In the genomic region with DNA sequence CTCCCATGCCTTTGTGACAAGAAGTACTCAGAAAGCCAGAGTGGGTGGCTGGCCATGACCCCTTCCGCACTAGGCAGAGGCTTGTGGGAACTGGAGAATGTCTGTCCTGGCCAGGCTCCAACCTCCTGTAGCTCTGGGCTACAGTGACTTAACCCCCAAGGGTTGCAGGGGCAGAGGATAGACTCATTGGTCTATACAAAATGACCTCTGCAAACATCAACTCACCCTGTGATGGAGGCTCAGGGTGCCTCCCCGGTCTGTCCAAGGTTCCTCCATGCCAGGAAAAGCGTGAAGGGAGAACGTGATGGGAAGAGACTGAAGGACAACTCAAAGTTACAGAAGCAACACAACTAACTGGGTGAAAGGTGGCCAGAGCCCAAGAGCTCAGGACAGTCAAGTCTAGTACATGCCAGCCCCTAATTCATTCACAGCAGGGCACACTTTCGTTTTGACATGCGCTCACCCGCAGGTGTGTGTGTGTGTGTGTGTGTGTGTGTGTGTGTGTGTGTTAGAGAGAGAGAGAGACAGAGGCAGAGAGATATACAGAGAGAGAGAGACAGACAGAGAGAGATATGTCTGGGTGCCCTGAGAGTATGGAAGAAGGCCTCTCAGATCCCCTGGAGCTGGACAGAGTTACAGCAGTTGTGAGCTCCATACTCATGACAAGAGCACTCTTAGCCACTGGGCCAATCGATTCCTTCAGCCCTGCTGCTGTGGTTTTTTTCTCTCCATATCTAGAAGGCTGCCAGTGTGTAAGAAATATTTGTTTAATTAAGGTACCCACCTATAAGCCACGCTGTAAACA, we compare ENCODE assay signal across 12 mouse cellular contexts. TPM values are rescaled to one million over a fixed set of nuclear protein-coding genes. Genes with fewer than 3 reads are reported as not detected.
DNase-seq lines count a peak whose midpoint lies in the region; ATAC-seq and TF ChIP-seq lines count a peak whose summit lies in the region.
"Had no signal": no experiment of that assay in that cellular context is flagged by ENCODE, and none has a peak within 500 bp of the region (broad histone marks: within the 10 kb centered on the region; RNA-seq: fewer than 3 reads in every experiment).

No protein-coding gene starts in this region.

- peak; percentile 64 to 65 for DNase-seq in heart, adult 2 months
- DNase-seq in heart, adult 8-10 months (ENCODE audit: low spot score), result no peak
- DNase-seq in CD4-positive helper T cell, adult 2 months (ENCODE audit: low read depth, low spot score), result peak; percentile 57
- DNase-seq in adrenal gland, postnatal 25 days, result peak; percentile 67
- peak; percentile 87 for DNase-seq in kidney, adult 9 months
- no peak for DNase-seq in thymus, postnatal 36 days
- no peak for DNase-seq in urinary bladder, postnatal 25 days (ENCODE audit: low spot score)
- DNase-seq: gastrocnemius, postnatal 36 days; retina, postnatal 1 day; thymus, adult 18-20 months had no signal

- peaks cover 39% of the 10 kb centered on the region for H3K4me1 ChIP-seq in heart, adult 2 months (ENCODE audit: control insufficient read depth, insufficient read depth, low read length)

- no peak overlapping the region for H3K4me3 ChIP-seq in heart, adult 2 months
- H3K4me3 ChIP-seq: embryonic facial prominence, embryonic 10.5 days had no signal

- TF ChIP-seq POLR2A in heart, adult 2 months (IDR thresholded peaks at IDR 0.05; ENCODE audit: insufficient read depth, low read depth, low read length), result no peak

- no peaks in the 10 kb centered on the region for H3K36me3 ChIP-seq in heart, adult 2 months (ENCODE audit: control insufficient read depth, insufficient read depth, low read length)

- ATAC-seq in erythroblast, adult 5-6 weeks (replicated peaks; ENCODE audit: low FRiP score, poor library complexity, severe bottlenecking), result no peak

- no peaks in the 10 kb centered on the region for H3K27me3 ChIP-seq in heart, adult 2 months (ENCODE audit: control insufficient read depth, insufficient read depth, low read length)

- H3K9ac ChIP-seq in heart, adult 2 months (ENCODE audit: low read depth, low read length), result peak overlapping the region; percentile 23

- no peak for TF ChIP-seq CTCF in heart, adult 2 months (IDR thresholded peaks at IDR 0.05)

- intact Hi-C loops in heart, adult 2 months (cut with DNase I), result no loop called here

- WGBS in heart, adult 2 months, result 53% methylated on average over 9 of the region's 9 CpGs

- H3K27ac ChIP-seq in heart, adult 2 months, result peak overlapping the region; percentile 73
- H3K27ac ChIP-seq: embryonic facial prominence, embryonic 10.5 days had no signal

- TF ChIP-seq EP300 in heart, adult 2 months (IDR thresholded peaks at IDR 0.05; ENCODE audit: insufficient read depth, low read depth, low read length), result peak; percentile 31; the same call in 1 of the 2 replicates

- H3K79me2 ChIP-seq in heart, adult 2 months (replicated peaks; ENCODE audit: control insufficient read depth, insufficient read depth, low read length), result no peaks in the 10 kb centered on the region

RNA-seq across cellular contexts. Expression of gene Sh3bp5, which starts 37.9 kb away (rescaled TPM):
- total RNA-seq in heart, adult 2 months (2021), result 10 to 100 TPM; 51.0 to 58.3 TPM
- 27.0 and 37.1 TPM in 2 replicates for polyA plus RNA-seq in heart, adult 2 months (2012; rRNA removed)
- total RNA-seq in heart, adult 8-10 months (2022), result 10 to 100 TPM; 38.6 to 50.6 (median 50.1) TPM
- total RNA-seq in adrenal gland, postnatal 25 days (2021), result 112 and 134 TPM in 2 replicates
- 8.5 and 15.3 TPM in 2 replicates for total RNA-seq in erythroblast, adult 5-6 weeks (2015; ENCODE audit: low replicate concordance)
- total RNA-seq in erythroblast, adult 5-6 weeks (2017; ENCODE audit: low replicate concordance), result 8.1 and 11.1 TPM in 2 replicates

Comparison
In these comparisons a context has a peak if more than half of its experiments do, and no peak if none do; other contexts are left out.
1. DNase-seq: peak in heart, adult 2 months (2 of 2), CD4-positive helper T cell, adult 2 months (single experiment), adrenal gland, postnatal 25 days (single experiment) and kidney, adult 9 months (single experiment); none in heart, adult 8-10 months (single experiment), thymus, postnatal 36 days (0 of 2) and urinary bladder, postnatal 25 days (single experiment).